Comparison of ENCODE assay signal across 9 mouse cellular contexts in genomic region chr6:48566312-48566711, GRCm38 (mm10). TPM values are rescaled to one million over a fixed set of nuclear protein-coding genes. Genes with fewer than 3 reads are reported as not detected.
DNase-seq lines count a peak whose midpoint lies in the region; ATAC-seq and TF ChIP-seq lines count a peak whose summit lies in the region.
"Had no signal": no experiment of that assay in that cellular context is flagged by ENCODE, and none has a peak within 500 bp of the region (broad histone marks: within the 10 kb centered on the region; RNA-seq: fewer than 3 reads in every experiment).

No protein-coding gene starts in this region.

- H3K4me2 ChIP-seq in midbrain, embryonic 11.5 days, result no peak overlapping the region
- H3K4me2 ChIP-seq in midbrain, embryonic 14.5 days (ENCODE audit: low read length), result no peak overlapping the region
- H3K4me2 ChIP-seq: hindbrain, embryonic 15.5 days had no signal

- no peak overlapping the region for H3K4me3 ChIP-seq in midbrain, embryonic 11.5 days (ENCODE audit: low read depth, low read length)
- H3K4me3 ChIP-seq in midbrain, embryonic 14.5 days (replicated peaks; ENCODE audit: low read depth, low read length), result no peak overlapping the region
- H3K4me3 ChIP-seq in gastrocnemius, adult 2 months, result no peak overlapping the region
- H3K4me3 ChIP-seq: hindbrain, embryonic 15.5 days had no signal

- DNase-seq in midbrain, embryonic 11.5 days (ENCODE audit: low spot score, missing footprints), result peak; percentile 74
- no peak for DNase-seq in midbrain, embryonic 14.5 days
- DNase-seq in gastrocnemius, adult 2 months, result peak; percentile 66
- peak; percentile 86 to 90 for DNase-seq in kidney, adult 8-10 months
- peak; percentile 59 for DNase-seq in ovary, postnatal 36 days (ENCODE audit: low spot score)
- DNase-seq in left cerebral cortex, adult 8-10 months (ENCODE audit: low spot score in 2 of 2), result no peak
- no peak for DNase-seq in left cerebral cortex, adult 9 months (ENCODE audit: low spot score in 2 of 2)
- DNase-seq in right cerebral cortex, postnatal 10 days (ENCODE audit: low spot score in 2 of 2), result no peak

- no peaks in the 10 kb centered on the region for H3K4me1 ChIP-seq in midbrain, embryonic 11.5 days (ENCODE audit: control insufficient read depth, insufficient read depth, low read length)
- H3K4me1 ChIP-seq in midbrain, embryonic 14.5 days (ENCODE audit: control insufficient read depth, insufficient read depth, low read length), result no peaks in the 10 kb centered on the region

- ATAC-seq in midbrain, embryonic 11.5 days (ENCODE audit: low FRiP score), result no peak
- no peak for ATAC-seq in midbrain, embryonic 14.5 days (ENCODE audit: low FRiP score, low TSS enrichment)

- no peaks in the 10 kb centered on the region for H3K9me3 ChIP-seq in midbrain, embryonic 11.5 days (ENCODE audit: control insufficient read depth, low read length)
- H3K9me3 ChIP-seq in midbrain, embryonic 14.5 days (ENCODE audit: control insufficient read depth, low read length), result no peaks in the 10 kb centered on the region
- H3K9me3 ChIP-seq: hindbrain, embryonic 15.5 days had no signal

- 90% methylated on average over 5 of the region's 5 CpGs for WGBS in midbrain, embryonic 11.5 days
- WGBS in midbrain, embryonic 14.5 days, result 76% methylated on average over 5 of the region's 5 CpGs

- no peak overlapping the region for H3K27ac ChIP-seq in midbrain, embryonic 11.5 days (ENCODE audit: low read depth, low read length)
- no peak overlapping the region for H3K27ac ChIP-seq in midbrain, embryonic 14.5 days (replicated peaks; ENCODE audit: low read depth, low read length)
- H3K27ac ChIP-seq in gastrocnemius, adult 2 months, result peak overlapping the region; percentile 56
- H3K27ac ChIP-seq: hindbrain, embryonic 15.5 days had no signal

- intact Hi-C loops in gastrocnemius, adult 2 months (cut with DNase I), result no loop called here

- H3K27me3 ChIP-seq in midbrain, embryonic 11.5 days (ENCODE audit: control insufficient read depth, insufficient read depth, low read length), result no peaks in the 10 kb centered on the region
- H3K27me3 ChIP-seq in midbrain, embryonic 14.5 days (ENCODE audit: control insufficient read depth, insufficient read depth, low read length), result no peaks in the 10 kb centered on the region
- H3K27me3 ChIP-seq: hindbrain, embryonic 15.5 days had no signal

- no peak for TF ChIP-seq CTCF in gastrocnemius, adult 2 months (IDR thresholded peaks at IDR 0.05)

- H3K9ac ChIP-seq in midbrain, embryonic 11.5 days (ENCODE audit: low read length), result no peak overlapping the region
- no peak overlapping the region for H3K9ac ChIP-seq in midbrain, embryonic 14.5 days (replicated peaks; ENCODE audit: low read length)
- H3K9ac ChIP-seq: hindbrain, embryonic 15.5 days had no signal

- peaks cover 4% of the 10 kb centered on the region for H3K36me3 ChIP-seq in midbrain, embryonic 11.5 days (ENCODE audit: control insufficient read depth, insufficient read depth, low read length)
- H3K36me3 ChIP-seq in midbrain, embryonic 14.5 days (ENCODE audit: control insufficient read depth, insufficient read depth, low read length), result peaks cover 47% of the 10 kb centered on the region; the same call in 1 of the 2 replicates

RNA-seq across cellular contexts. Expression of gene Rarres2, which starts 6.3 kb away (rescaled TPM):
- polyA plus RNA-seq in midbrain, embryonic 11.5 days (2014; fragmentation: Nextera tagmentation; extraction: Ambion mirVana), result 1.4 and 1.6 TPM in 2 replicates
- polyA plus RNA-seq in midbrain, embryonic 14.5 days (2014; fragmentation: Nextera tagmentation; extraction: Ambion mirVana), result 1.5 and 3.6 TPM in 2 replicates
- total RNA-seq in gastrocnemius, adult 2 months (2021), result 10 to 100 TPM; 13.9 to 22.2 TPM
- 10 to 100 TPM; 16.1 to 17.3 (median 16.9) TPM for total RNA-seq in left cerebral cortex, adult 8-10 months (2022)

RNA-seq across cellular contexts. Expression of gene Lrrc61, which starts 11.7 kb away (rescaled TPM):
- polyA plus RNA-seq in midbrain, embryonic 11.5 days (2014; fragmentation: Nextera tagmentation; extraction: Ambion mirVana), result 15.5 and 15.9 TPM in 2 replicates
- 11.0 and 20.1 TPM in 2 replicates for polyA plus RNA-seq in midbrain, embryonic 14.5 days (2014; fragmentation: Nextera tagmentation; extraction: Ambion mirVana)
- total RNA-seq in gastrocnemius, adult 2 months (2021), result 10 to 100 TPM; 17.1 to 20.2 TPM
- 10 to 100 TPM; 41.6 to 55.1 (median 46.4) TPM for total RNA-seq in left cerebral cortex, adult 8-10 months (2022)

RNA-seq across cellular contexts. Expression of gene Gm45021, which starts 23.1 kb away (rescaled TPM):
- not detected in 2 replicates for polyA plus RNA-seq in midbrain, embryonic 11.5 days (2014; fragmentation: Nextera tagmentation; extraction: Ambion mirVana)
- polyA plus RNA-seq in midbrain, embryonic 14.5 days (2014; fragmentation: Nextera tagmentation; extraction: Ambion mirVana), result not detected in 2 replicates
- not detected for total RNA-seq in gastrocnemius, adult 2 months (2021)
- not detected for total RNA-seq in left cerebral cortex, adult 8-10 months (2022)
- polyA plus RNA-seq: hindbrain, embryonic 15.5 days had no signal

RNA-seq across cellular contexts. Expression of gene Repin1, which starts 27.4 kb away (rescaled TPM):
- 39.9 and 44.1 TPM in 2 replicates for polyA plus RNA-seq in midbrain, embryonic 11.5 days (2014; fragmentation: Nextera tagmentation; extraction: Ambion mirVana)
- 44.3 and 47.0 TPM in 2 replicates for polyA plus RNA-seq in midbrain, embryonic 14.5 days (2014; fragmentation: Nextera tagmentation; extraction: Ambion mirVana)
- 10 to 100 TPM; 27.8 to 33.5 TPM for total RNA-seq in gastrocnemius, adult 2 months (2021)
- total RNA-seq in left cerebral cortex, adult 8-10 months (2022), result 10 to 100 TPM; 62.2 to 67.3 (median 64.6) TPM

RNA-seq across cellular contexts. Expression of gene Gm44965, which starts 27.4 kb away (rescaled TPM):
- not detected in 2 replicates for polyA plus RNA-seq in midbrain, embryonic 11.5 days (2014; fragmentation: Nextera tagmentation; extraction: Ambion mirVana)
- 0.94 TPM in 1 of 2 replicates, not detected in the other for polyA plus RNA-seq in midbrain, embryonic 14.5 days (2014; fragmentation: Nextera tagmentation; extraction: Ambion mirVana)
- not detected for total RNA-seq in gastrocnemius, adult 2 months (2021)
- 1 to 10 TPM in 1 of 4 experiments, not detected in 3; 1.6 TPM for total RNA-seq in left cerebral cortex, adult 8-10 months (2022)

Comparison
In these comparisons a context has a peak if more than half of its experiments do, and no peak if none do; other contexts are left out.
1. DNase-seq: peak in midbrain, embryonic 11.5 days (single experiment), gastrocnemius, adult 2 months (single experiment), kidney, adult 8-10 months (2 of 2) and ovary, postnatal 36 days (single experiment); none in midbrain, embryonic 14.5 days (single experiment), left cerebral cortex, adult 8-10 months (0 of 2), left cerebral cortex, adult 9 months (0 of 2) and right cerebral cortex, postnatal 10 days (0 of 2).